Mouse (Mus musculus) induced T-regulatory cell, adult 2 months (primary cell): ENCODE measurements around the gene Lamtor5.
A peak's percentile ranks its signal among the peaks of the same experiment; 100 is the strongest.
"Not testable (repeated sequence)": the region's sequence is repeated elsewhere in the genome, so short reads cannot be mapped to it uniquely, and the experiment has no call there.

Experiments used
- DNase-seq: peaks from one replicate; pipeline ENCODE4 v3.0.0-alpha.2; 2012; ENCODE audit warnings: low read depth

The Lamtor5 gene

GRCm38 (mm10) chr3:107272433-107272832 is 6.2 kb upstream of the Lamtor5 start:
- DNase-seq, result no peak

GRCm38 (mm10) chr3:107273820-107274219 is 4.8 kb upstream of the Lamtor5 start:
- DNase-seq, result peak; percentile 84

DNA sequence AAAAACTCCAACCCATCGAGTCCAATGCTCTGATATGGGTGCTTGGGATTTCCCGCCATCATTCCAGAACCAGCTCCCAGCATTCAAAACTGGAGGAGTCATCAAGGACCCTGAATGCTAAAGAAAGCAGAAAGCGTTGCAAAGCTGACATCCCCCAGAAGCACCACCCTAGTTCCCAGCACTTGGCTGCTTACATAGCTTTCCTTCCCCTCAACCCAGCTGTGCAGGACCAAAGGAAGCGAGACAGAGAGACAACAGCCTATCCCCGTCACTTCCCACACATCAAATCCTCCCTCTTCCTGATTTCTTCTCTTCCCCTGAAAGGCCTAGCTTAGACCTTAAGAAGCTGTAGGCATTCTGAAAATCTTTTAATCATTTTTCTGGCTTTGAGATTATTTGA is 3.3 kb upstream of the Lamtor5 start:
- DNase-seq, result no peak

- peak; percentile 26 for DNase-seq
These were observed 2.7 kb upstream of the Lamtor5 start for GRCm38 (mm10) chr3:107275996-107276395.

- no peak for DNase-seq
These were observed 2.0 kb upstream of the Lamtor5 start for GRCm38 (mm10) chr3:107276626-107277025.

- no peak for DNase-seq
These were observed 7.5 kb downstream of the Lamtor5 start for GRCm38 (mm10) chr3:107286123-107286522.

DNA sequence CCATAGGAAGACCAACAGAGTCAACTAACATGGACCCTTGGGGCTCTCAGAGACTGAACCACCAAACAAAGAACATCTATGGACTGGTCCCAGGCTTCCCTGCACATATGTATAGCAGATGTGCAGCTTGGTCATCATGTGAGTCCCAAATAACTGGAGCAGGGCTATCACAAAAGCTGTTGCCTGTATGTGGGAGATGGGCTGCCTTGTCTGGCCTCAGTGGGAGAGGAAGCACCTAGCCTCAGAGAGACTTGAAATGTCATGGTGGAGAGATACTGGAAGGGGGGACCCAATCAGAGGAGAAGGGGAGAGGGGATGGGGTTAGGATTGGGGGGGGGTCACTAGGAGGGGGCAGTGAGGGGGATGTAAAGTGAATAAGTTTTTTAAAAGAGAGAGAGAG is 8.7 kb downstream of the Lamtor5 start:
- DNase-seq, result no peak

DNA sequence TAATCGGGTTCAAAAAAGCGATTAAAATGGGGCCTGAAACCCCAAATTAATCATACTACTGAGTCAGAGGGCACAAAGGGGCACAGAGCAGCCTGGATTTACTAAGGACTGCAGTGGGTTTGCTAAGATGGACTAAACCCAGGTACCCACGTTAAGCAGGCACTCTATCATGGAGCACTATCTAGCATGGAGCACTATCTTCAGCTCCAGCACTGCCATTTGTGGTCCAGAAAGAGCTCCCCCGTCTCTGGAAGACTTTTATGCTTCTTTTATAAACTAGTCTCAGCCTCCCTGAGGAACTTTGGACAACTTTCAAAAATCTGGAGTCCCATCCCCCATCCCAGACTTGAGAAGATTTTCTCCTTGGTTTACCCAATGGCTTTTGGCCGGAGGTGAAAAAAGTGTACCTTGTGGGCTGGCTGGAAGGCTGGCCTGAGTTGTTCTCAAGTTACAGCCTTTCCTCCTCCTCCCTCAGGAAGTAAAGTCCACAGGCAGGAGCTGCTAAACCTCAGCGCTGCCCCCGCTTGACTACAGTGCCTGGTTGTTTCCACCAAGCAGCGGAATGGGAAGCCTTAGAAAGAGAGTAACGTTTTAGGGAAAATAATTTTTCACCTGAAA is 12.2 kb downstream of the Lamtor5 start, which contains the start of gene Slc16a4:
Gene Slc16a4, plus strand, starts transcription at position 467 of the 618 bp plus-strand sequence.
- no peak for DNase-seq

- DNase-seq, result no peak
These were observed 17.2 kb downstream of the Lamtor5 start for GRCm38 (mm10) chr3:107295672-107296360.

DNA sequence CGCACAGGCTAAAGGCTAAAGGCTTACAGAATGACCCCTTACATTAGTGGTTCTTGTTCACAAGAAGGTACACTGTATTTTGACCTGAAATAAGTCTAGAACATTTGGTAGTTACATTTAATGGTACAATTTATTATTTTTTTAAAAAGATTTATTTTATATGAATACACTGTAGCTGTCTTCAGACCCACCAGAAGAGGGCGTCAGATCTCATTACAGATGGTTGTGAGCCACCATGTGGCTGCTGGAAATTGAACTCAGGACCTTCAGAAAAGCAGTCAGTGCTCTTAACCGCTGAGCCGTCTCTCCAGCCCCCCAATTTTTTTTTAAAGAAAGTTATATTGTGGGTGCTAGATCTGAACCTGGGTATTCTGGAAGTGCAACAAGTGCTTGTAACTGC is 18.3 kb downstream of the Lamtor5 start:
- not testable (repeated sequence) for DNase-seq

GRCm38 (mm10) chr3:107317338-107317737 is 38.7 kb downstream of the Lamtor5 start:
- DNase-seq, result peak; percentile 54

DNA sequence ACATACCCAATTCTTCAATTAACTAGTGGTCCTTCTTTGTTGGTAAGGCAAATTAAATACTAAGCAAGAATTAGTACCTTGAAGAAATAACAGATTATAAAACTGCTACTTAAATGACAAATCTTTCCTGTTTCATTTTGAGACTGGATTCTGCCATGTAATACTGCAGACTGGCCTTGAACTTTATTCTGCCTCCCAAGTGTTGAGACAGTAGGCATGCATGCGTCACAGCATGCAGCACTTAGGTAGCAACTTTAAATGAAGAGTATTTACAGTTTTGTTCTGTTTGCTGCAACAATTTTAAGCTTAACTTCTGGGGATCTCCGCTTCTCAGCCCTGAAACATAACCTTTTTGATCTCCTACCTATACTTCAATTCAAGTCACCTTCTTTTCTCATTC is 42.5 kb downstream of the Lamtor5 start:
- DNase-seq, result no peak

DNA sequence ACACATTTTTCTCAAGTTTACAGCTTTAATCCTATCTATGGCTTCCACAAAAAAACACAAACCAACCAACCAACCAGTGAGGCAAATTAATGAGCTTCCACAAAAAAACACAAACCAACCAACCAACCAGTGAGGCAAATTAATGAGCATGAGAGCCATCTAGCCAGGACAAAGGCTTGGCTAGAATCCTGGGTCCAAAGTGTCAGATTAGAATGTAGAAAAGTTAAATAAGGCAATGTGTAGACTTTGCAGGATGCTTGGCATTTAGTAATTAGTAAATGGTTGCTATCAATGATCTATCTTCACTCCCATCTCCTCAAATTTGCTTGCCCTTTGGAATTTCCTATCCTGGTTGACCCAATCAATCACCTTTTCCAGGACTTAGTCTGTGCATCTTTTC is 43.1 kb downstream of the Lamtor5 start:
- DNase-seq, result no peak

DNA sequence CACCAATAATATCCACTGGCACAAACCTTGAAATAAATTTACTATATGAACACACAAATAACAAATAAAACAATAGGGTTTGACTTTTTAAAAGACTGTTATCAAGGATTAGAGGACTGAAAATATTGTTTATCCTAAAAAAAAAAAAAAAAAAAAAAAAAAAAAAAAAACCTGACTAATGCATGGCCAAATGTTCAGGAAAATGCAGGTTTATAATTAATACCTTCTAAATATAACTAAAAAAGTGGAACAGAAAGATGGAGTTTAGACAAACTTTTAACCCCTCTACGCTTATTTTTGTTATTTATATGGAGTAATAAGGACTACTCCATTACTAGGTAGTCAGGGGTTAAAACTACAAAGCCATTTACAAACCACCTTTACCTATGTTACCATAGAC is 47.8 kb downstream of the Lamtor5 start:
- DNase-seq, result no peak

DNA sequence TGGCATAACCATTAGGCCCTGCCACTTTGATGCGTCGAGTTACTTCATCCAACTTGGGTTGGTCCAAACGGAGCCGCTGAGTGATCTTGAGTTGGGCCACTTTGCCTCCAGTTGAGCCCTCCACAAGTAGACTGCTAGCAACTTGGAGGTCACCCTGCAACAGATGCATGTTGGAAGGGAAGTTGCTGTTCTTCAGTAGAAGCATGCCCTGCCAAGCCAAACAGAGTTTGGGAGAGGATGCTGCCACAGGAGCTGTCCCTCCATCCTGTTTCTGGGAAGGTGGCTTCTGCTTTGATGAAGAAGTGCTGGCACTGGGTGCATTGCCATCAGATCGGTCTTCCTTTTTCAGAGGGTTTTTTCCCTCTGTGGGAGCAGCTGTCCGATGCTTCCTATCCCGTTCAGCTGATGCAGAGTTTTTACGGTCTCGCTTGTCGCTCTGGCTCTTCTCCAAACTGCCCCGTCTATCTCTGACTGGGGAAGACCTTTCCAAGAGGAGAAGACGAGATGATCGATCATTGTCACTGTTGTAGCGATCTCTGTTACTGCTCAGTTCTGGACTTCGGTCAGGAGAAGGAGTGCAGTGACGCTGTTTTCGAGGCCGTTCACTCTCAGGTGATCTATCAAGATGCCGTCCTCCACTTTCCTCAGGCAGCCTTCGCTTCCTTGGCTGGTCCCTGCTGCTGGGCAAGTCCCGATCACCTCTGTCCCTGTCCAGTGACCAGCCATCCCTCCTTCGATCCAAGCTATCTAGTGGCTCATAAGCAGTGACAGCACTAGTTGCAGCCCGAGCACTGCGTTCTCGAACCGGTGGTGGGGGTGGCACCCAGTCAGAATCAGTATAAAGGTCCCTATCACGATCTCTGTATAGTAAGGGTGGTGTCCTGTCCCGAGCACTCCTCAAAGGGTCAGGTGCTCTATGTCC is 52.1 kb downstream of the Lamtor5 start:
- no peak for DNase-seq

DNA sequence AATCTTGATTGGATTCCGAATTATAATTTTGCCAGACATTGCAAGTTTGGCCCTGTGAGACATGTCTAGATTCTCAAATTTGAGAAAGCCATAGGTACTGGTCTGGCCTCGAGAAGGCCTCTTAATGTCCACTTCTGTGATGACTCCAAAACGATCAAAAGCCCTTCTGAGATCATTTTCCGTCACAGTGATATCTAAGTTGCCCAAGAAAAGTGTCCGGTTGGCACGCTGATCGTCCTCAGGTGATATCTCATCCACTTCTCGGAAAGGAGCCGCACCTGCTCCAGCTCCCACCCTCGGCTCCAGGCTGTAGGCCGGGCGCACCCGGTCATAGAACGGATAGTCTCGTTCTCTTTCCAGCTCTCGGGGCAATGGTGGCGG is 53.1 kb downstream of the Lamtor5 start:
- DNase-seq, result no peak

GRCm38 (mm10) chr3:107332127-107332959 is 53.7 kb downstream of the Lamtor5 start:
- peak; percentile 63 for DNase-seq

GRCm38 (mm10) chr3:107332960-107333380 is 54.3 kb downstream of the Lamtor5 start:
- peak; percentile 99 for DNase-seq
